Mouse (Mus musculus): ENCODE measurements around the gene Ech1. TPM values are rescaled to one million over a fixed set of nuclear protein-coding genes. Genes with fewer than 3 reads are reported as not detected.

Gene Ech1
- polyA plus RNA-seq, 1 experiment from 2014 or later: 107 TPM

DNA sequence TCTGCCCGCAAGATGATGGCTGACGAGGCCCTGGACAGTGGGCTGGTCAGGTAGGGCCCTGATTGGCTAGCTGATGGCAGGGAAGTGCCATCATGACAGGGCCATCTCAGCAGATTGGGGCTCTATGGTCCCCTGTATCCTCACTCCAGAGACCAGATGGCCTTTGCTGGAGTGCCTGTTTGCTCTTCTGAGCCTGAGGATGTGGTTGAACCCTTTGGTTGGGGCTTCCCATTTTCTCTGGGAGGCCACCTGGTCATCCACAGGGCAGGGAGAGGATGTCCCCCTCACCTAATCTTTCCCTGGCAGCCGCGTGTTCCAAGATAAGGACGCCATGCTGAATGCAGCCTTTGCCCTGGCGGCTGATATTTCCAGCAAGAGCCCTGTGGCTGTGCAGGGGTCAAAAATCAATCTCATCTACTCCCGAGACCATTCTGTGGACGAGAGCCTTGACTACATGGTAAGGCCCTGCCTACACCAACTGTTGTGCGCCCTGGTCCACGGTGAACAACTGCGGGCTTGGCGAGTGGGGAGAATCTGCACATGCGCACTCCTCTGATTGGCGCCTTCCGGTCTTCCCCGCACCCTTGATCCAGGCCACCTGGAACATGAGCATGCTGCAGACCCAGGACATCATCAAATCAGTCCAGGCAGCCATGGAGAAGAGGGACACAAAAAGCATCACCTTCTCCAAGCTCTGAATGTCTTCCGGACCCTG lies 6.6 kb downstream of the Ech1 start:
- 93% methylated on average over 17 of the region's 17 CpGs for WGBS
- Histone ChIP-seq H3K4me2 (ENCODE audit: low read length) (no peak overlapping the region), H3K9me3 (replicated peaks; ENCODE audit: control insufficient read depth, low read length) (no peaks in the 10 kb centered on the region), H3K4me3 (ENCODE audit: low read depth, low read length) (no peak overlapping the region), H3K27ac (ENCODE audit: low read depth, low read length) (no peak overlapping the region), H3K36me3 (ENCODE audit: control insufficient read depth, insufficient read depth, low read length) (peaks cover 21% of the 10 kb centered on the region; the same call in 1 of the 2 replicates), H3K9ac (ENCODE audit: low read length) (no peak overlapping the region), H3K27me3 (replicated peaks; ENCODE audit: control insufficient read depth, insufficient read depth, low read length) (no peaks in the 10 kb centered on the region), H3K4me1 (ENCODE audit: control insufficient read depth, insufficient read depth, low read length) (no peaks in the 10 kb centered on the region)
- no peak for DNase-seq (ENCODE audit: low spot score)
- ATAC-seq: no peak

DNA sequence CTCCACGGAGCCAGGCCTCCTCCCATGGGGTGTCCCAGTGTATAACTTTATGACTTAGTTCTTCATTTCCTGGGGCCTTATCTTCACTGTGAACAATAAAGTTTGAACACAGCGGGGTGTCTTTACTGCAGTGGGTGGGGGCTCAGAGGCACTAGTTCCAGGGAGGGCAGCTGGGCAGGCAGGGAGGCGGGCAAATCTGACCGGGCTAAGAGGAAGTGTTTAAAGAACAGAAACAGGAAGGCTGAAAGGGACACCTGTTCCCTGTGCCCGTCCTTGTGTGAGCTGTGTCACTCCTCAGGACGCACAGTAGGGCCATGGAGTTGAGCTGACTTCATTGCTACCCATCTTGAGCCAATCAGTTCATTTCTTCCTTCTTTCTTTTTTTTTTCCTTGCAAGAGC lies 7.1 kb downstream of the Ech1 start:
- no peaks in the 10 kb centered on the region for H3K4me1 ChIP-seq (ENCODE audit: control insufficient read depth, insufficient read depth, low read length)
- no peak overlapping the region for H3K9ac ChIP-seq (ENCODE audit: low read length)
- WGBS: 77% methylated on average over 6 of the region's 6 CpGs

DNA sequence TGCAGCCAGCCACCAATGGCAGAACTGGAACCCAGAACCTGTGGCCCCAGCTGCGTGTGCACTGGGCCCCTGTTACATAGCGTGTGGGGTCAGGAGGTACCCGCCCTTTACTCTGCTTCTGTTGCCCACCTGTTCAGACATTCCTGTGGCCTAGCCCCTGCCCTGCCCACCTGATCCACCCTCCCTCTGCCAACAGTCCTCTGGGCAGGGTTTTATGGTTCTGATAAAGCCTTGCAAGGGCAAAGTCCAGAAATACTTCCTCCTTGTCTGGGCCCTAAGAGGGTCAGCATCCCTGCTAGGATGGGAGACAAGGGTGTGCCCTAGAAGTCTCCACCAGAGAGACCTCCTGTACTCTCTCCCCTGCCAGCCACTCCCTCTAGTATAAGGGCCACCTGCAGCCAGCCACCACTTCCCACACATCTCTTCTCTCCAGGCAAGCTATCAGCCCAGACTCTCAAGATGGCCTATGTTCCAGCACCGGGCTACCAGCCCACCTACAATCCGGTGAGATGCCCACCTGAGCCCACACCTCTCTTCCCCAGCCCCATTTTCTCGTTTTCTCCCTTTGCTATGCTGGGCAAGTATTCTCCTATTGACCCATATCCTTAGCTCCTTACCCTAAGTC lies 8.8 kb downstream of the Ech1 start, which contains the start of gene Lgals4:
Lgals4 (plus strand) TSS at position 132 of the 625 bp plus-strand sequence.
- H3K27me3 ChIP-seq (replicated peaks; ENCODE audit: control insufficient read depth, insufficient read depth, low read length): no peaks in the 10 kb centered on the region
- no peak for DNase-seq (ENCODE audit: low spot score)
- no peaks in the 10 kb centered on the region for H3K4me1 ChIP-seq (ENCODE audit: control insufficient read depth, insufficient read depth, low read length)
- H3K9me3 ChIP-seq (replicated peaks; ENCODE audit: control insufficient read depth, low read length): no peaks in the 10 kb centered on the region
- H3K4me2 ChIP-seq (ENCODE audit: low read length): no peak within 1 kb of the TSS
- ATAC-seq: no peak
- H3K4me3 ChIP-seq (ENCODE audit: low read depth, low read length): no peak within 1 kb of the TSS
- peaks cover 21% of the 10 kb centered on the region; the same call in 1 of the 2 replicates for H3K36me3 ChIP-seq (ENCODE audit: control insufficient read depth, insufficient read depth, low read length)
- no peak within 1 kb of the TSS for H3K27ac ChIP-seq (ENCODE audit: low read depth, low read length)
- WGBS: 89% methylated on average over 6 of the region's 6 CpGs
- no peak within 1 kb of the TSS for H3K9ac ChIP-seq (ENCODE audit: low read length)

More for the DNA sequence above, 7.1 kb downstream of the Ech1 start:
- H3K27ac ChIP-seq (ENCODE audit: low read depth, low read length): no peak overlapping the region
- DNase-seq (ENCODE audit: low spot score) (no peak), ATAC-seq (no peak)
- peaks cover 21% of the 10 kb centered on the region; the same call in 1 of the 2 replicates for H3K36me3 ChIP-seq (ENCODE audit: control insufficient read depth, insufficient read depth, low read length)
- no peaks in the 10 kb centered on the region for H3K9me3 ChIP-seq (replicated peaks; ENCODE audit: control insufficient read depth, low read length)
- no peak overlapping the region for H3K4me3 ChIP-seq (ENCODE audit: low read depth, low read length)
- no peak overlapping the region for H3K4me2 ChIP-seq (ENCODE audit: low read length)
- H3K27me3 ChIP-seq (replicated peaks; ENCODE audit: control insufficient read depth, insufficient read depth, low read length): no peaks in the 10 kb centered on the region

DNA sequence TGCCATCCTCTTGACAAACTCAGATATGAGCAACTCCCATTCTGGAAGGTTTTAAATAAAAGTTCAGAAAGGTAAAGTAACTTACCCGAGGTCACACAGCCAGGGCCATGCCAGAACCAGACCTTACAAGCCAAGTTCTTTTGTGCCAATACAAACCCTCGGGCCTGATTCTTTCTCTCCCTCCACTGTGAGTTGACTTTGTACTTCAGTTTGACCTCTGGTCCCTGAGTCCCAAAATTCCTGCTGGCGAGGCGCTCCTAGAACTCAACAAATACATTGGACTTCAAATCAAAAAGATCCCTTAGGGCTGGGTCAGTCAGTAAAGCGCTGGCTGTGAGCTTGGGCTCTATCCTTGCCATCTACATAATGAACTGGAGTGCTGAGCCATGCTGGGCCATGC lies 11.9 kb downstream of the Ech1 start:
- no peak for DNase-seq (ENCODE audit: low spot score)

DNA sequence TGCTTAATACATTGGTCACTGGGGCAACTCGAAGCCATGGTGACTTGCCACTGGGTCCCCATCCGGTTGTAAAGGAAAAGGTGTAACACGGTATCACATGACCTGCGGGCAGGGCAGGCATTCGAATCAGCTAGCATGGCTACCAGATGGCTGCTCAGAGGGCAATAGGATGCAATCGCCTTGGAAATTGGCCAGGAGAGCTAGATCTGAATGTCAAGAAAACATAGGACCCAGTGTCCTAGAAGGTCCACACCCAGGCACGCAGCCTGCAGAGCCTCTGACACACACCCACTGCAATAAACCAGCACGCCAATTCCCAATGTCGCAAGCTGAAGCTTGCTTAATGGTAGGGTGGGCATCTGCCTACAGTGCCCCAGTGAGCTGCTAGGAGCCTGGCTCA lies 13.3 kb downstream of the Ech1 start:
- Histone ChIP-seq H3K9me3 (replicated peaks; ENCODE audit: control insufficient read depth, low read length) (no peaks in the 10 kb centered on the region), H3K27me3 (replicated peaks; ENCODE audit: control insufficient read depth, insufficient read depth, low read length) (no peaks in the 10 kb centered on the region), H3K9ac (ENCODE audit: low read length) (no peak overlapping the region), H3K36me3 (ENCODE audit: control insufficient read depth, insufficient read depth, low read length) (no peaks in the 10 kb centered on the region), H3K4me2 (ENCODE audit: low read length) (no peak overlapping the region), H3K27ac (ENCODE audit: low read depth, low read length) (no peak overlapping the region), H3K4me1 (ENCODE audit: control insufficient read depth, insufficient read depth, low read length) (no peaks in the 10 kb centered on the region), H3K4me3 (ENCODE audit: low read depth, low read length) (no peak overlapping the region)
- DNase-seq (ENCODE audit: low spot score) (no peak), ATAC-seq (no peak)
- 89% methylated on average over 9 of the region's 9 CpGs for WGBS

More for the DNA sequence above, 11.9 kb downstream of the Ech1 start:
- no peaks in the 10 kb centered on the region for H3K9me3 ChIP-seq (replicated peaks; ENCODE audit: control insufficient read depth, low read length)
- H3K27ac ChIP-seq (ENCODE audit: low read depth, low read length): no peak overlapping the region
- H3K36me3 ChIP-seq (ENCODE audit: control insufficient read depth, insufficient read depth, low read length): peaks cover 2% of the 10 kb centered on the region; the same call in 1 of the 2 replicates
- WGBS: 86% methylated on average over 5 of the region's 5 CpGs
- H3K27me3 ChIP-seq (replicated peaks; ENCODE audit: control insufficient read depth, insufficient read depth, low read length): no peaks in the 10 kb centered on the region
- no peak overlapping the region for H3K4me2 ChIP-seq (ENCODE audit: low read length)
- H3K4me1 ChIP-seq (ENCODE audit: control insufficient read depth, insufficient read depth, low read length): no peaks in the 10 kb centered on the region
- ATAC-seq: no peak
- no peak overlapping the region for H3K4me3 ChIP-seq (ENCODE audit: low read depth, low read length)
- no peak overlapping the region for H3K9ac ChIP-seq (ENCODE audit: low read length)

DNA sequence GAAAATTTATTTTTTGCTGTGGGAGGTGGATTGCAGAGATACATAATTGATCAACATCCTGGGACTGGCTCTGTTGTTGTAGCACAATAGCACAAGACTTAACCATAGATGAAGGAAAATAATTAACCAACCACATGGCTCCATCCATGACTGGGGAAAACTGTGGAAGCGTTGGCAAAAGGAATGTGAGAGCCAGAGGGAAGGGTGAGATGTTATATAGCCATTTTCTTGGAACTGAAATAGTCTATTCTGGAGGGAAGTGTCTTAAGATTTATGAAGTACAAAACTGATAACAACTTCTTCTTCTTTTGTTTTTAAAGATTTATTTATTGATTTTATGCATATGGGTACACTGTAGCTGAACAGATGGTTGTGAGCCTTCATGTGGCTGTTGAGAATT lies 22.3 kb downstream of the Ech1 start:
- no peak overlapping the region for H3K9ac ChIP-seq (ENCODE audit: low read length)
- H3K36me3 ChIP-seq (ENCODE audit: control insufficient read depth, insufficient read depth, low read length): no peaks in the 10 kb centered on the region
- 74% methylated on average over 1 of the region's 1 CpGs for WGBS
- no peak overlapping the region for H3K27ac ChIP-seq (ENCODE audit: low read depth, low read length)
- H3K4me1 ChIP-seq (ENCODE audit: control insufficient read depth, insufficient read depth, low read length): no peaks in the 10 kb centered on the region
- ATAC-seq: no peak
- no peaks in the 10 kb centered on the region for H3K9me3 ChIP-seq (replicated peaks; ENCODE audit: control insufficient read depth, low read length)
- H3K4me2 ChIP-seq (ENCODE audit: low read length): no peak overlapping the region
- no peaks in the 10 kb centered on the region for H3K27me3 ChIP-seq (replicated peaks; ENCODE audit: control insufficient read depth, insufficient read depth, low read length)
- DNase-seq (ENCODE audit: low spot score): no peak
- no peak overlapping the region for H3K4me3 ChIP-seq (ENCODE audit: low read depth, low read length)

DNA sequence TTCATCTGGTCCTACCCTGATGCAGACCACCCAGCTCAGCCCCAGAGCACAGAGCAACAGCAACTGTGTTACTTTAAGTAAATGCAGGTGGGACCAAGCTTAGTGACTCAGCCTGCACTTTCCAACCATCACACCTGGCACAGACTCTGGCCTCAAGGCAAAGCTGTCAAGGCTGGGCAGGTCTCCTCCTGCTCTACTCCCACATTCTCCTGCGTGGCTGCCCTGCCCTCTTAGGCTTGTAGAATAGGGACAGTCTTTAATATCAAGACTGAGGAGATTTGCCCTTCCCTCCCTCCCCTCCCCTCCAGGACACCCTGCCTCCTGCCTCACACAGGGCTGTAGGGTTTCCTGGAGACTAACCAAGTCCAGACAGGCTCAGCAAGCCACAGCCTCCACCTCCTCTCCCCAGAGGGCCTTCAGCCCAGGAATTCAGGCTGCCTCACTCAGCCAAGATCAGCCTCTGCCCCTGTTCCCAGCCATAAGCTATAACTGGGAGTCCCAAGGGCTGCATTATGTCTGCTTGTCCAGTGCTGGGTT lies 24.8 kb downstream of the Ech1 start:
- no peak overlapping the region for H3K27ac ChIP-seq (ENCODE audit: low read depth, low read length)
- no peaks in the 10 kb centered on the region for H3K4me1 ChIP-seq (ENCODE audit: control insufficient read depth, insufficient read depth, low read length)
- H3K9me3 ChIP-seq (replicated peaks; ENCODE audit: control insufficient read depth, low read length): no peaks in the 10 kb centered on the region
- 69% methylated on average over 1 of the region's 1 CpGs for WGBS
- no peaks in the 10 kb centered on the region for H3K36me3 ChIP-seq (ENCODE audit: control insufficient read depth, insufficient read depth, low read length)
- no peak overlapping the region for H3K9ac ChIP-seq (ENCODE audit: low read length)
- H3K4me2 ChIP-seq (ENCODE audit: low read length): no peak overlapping the region
- ATAC-seq: no peak
- no peak for DNase-seq (ENCODE audit: low spot score)
- H3K4me3 ChIP-seq (ENCODE audit: low read depth, low read length): no peak overlapping the region
- H3K27me3 ChIP-seq (replicated peaks; ENCODE audit: control insufficient read depth, insufficient read depth, low read length): no peaks in the 10 kb centered on the region

DNA sequence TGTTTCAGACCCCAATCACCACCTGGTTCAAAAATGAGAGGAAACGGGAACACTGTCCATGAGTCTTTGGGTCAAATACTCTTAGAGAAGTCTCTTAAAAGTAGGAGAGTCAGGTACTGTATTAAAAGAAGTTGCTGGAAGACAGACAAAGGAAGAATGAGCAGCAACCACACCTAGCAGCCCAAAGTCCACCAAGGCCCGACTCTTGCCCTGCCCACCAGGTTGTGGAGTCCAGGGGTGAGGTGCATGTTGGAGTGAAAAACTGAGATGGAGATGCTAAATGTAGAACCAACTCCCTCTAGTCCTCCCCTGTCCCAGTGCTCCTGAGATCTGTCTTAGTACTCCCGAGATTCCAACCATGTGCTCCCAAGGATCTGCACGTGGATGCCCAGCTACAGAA lies 25.6 kb downstream of the Ech1 start:
- Histone ChIP-seq H3K9ac (ENCODE audit: low read length) (no peak overlapping the region), H3K4me2 (ENCODE audit: low read length) (no peak overlapping the region), H3K27me3 (replicated peaks; ENCODE audit: control insufficient read depth, insufficient read depth, low read length) (no peaks in the 10 kb centered on the region), H3K36me3 (ENCODE audit: control insufficient read depth, insufficient read depth, low read length) (no peaks in the 10 kb centered on the region), H3K4me1 (ENCODE audit: control insufficient read depth, insufficient read depth, low read length) (no peaks in the 10 kb centered on the region), H3K9me3 (replicated peaks; ENCODE audit: control insufficient read depth, low read length) (no peaks in the 10 kb centered on the region), H3K4me3 (ENCODE audit: low read depth, low read length) (no peak overlapping the region), H3K27ac (ENCODE audit: low read depth, low read length) (no peak overlapping the region)
- DNase-seq (ENCODE audit: low spot score) (no peak), ATAC-seq (no peak)
- 91% methylated on average over 4 of the region's 4 CpGs for WGBS

DNA sequence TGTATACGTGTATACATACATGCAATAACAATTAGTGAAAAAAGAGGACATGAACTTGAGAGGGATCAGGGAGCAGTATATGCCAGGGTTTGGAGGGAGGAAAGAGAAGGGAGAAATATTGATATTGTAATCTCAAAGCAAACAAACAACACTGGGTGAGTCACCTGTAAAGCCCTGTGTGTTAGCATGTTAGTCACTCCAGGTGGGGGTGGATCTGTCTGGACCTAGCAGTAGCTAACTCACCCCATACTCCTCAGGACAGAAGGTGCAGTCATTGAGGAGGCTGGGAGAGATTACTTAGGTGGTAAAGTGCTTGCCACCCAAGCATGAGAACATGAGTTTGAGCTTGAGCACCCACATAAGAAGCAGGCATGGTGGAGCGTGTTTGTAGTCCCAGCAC lies 34.9 kb downstream of the Ech1 start:
- no peak overlapping the region for H3K27ac ChIP-seq (ENCODE audit: low read depth, low read length)
- 91% methylated on average over 2 of the region's 2 CpGs for WGBS
- H3K36me3 ChIP-seq (ENCODE audit: control insufficient read depth, insufficient read depth, low read length): no peaks in the 10 kb centered on the region
- ATAC-seq: no peak
- no peak overlapping the region for H3K4me3 ChIP-seq (ENCODE audit: low read depth, low read length)
- no peak for DNase-seq (ENCODE audit: low spot score)
- no peak overlapping the region for H3K4me2 ChIP-seq (ENCODE audit: low read length)
- no peaks in the 10 kb centered on the region for H3K27me3 ChIP-seq (replicated peaks; ENCODE audit: control insufficient read depth, insufficient read depth, low read length)
- H3K4me1 ChIP-seq (ENCODE audit: control insufficient read depth, insufficient read depth, low read length): no peaks in the 10 kb centered on the region
- no peak overlapping the region for H3K9ac ChIP-seq (ENCODE audit: low read length)
- H3K9me3 ChIP-seq (replicated peaks; ENCODE audit: control insufficient read depth, low read length): no peaks in the 10 kb centered on the region

Data from forebrain, embryonic 14.5 days (tissue).